Mouse (Mus musculus): Measurements from ENCODE around the gene Akt2. TPM values are rescaled to one million over a fixed set of nuclear protein-coding genes. Genes with fewer than 3 reads are reported as not detected.

Akt2 gene
- total and polyA plus RNA-seq, 3 experiments, result 73.5 to 127 TPM; not detected in 1

DNA sequence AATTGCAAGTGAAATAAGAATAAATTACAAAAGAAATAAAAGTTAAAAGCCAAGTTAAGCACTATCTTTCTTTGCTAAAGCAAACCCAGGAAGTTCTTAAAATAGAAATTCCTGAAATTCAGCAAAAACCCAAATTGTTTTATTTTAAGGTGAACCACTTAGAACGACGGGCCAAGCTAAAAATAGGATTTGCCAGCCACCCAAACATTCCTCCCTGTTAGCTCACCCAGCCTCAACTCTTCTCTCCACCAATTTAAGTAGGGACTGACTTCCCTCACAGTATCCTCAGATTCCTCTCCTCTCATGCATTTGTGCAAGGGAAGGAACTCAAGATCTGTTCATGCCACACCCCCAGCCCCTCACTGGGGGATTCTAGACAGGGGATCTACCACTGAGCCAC, 91.9 kb downstream of the Akt2 start:
- Histone ChIP-seq H3K36me3 (ENCODE audit: control insufficient read depth in 1 of 2, insufficient read depth in 2 of 2, low read length in 2 of 2) (no peaks in the 10 kb centered on the region; a peak in 1 of 4 replicates), H3K79me2 (ENCODE audit: control insufficient read depth, insufficient read depth, low read length, poor library complexity) (no peaks in the 10 kb centered on the region; the same call in 1 of the 2 replicates), H3K9ac (ENCODE audit: control insufficient read depth, low read depth, low read length, poor library complexity, severe bottlenecking) (no peak overlapping the region), H3K27me3 (ENCODE audit: control insufficient read depth in 1 of 2, insufficient read depth in 2 of 2, low read length in 2 of 2) (no peaks in the 10 kb centered on the region), H3K4me3 (ENCODE audit: control insufficient read depth in 1 of 2, insufficient read depth in 1 of 2, low read depth in 2 of 2, low read length in 2 of 2) (no peak overlapping the region), H3K9me3 (replicated peaks; ENCODE audit: insufficient read depth, low read length) (no peaks in the 10 kb centered on the region), H3K4me1 (ENCODE audit: control insufficient read depth in 1 of 2, insufficient read depth in 2 of 2, low read length in 2 of 2) (peaks cover 0 to 2% of the 10 kb centered on the region in 2 experiments; a peak in 1 of 4 replicates), H3K27ac (ENCODE audit: control insufficient read depth, low read depth, low read length) (no peak overlapping the region)
- DNase-seq (ENCODE audit: low read depth, low spot score), result no peak
- TF ChIP-seq ZC3H11A (IDR thresholded peaks at IDR 0.05; ENCODE audit: low read depth, low read length), result no peak
- no peak for TF ChIP-seq GATA1 (IDR thresholded peaks at IDR 0.05; ENCODE audit: low read depth, low read length)
- TF ChIP-seq GABPA (IDR thresholded peaks at IDR 0.05; ENCODE audit: low read depth, low read length), result no peak
- TF ChIP-seq ZMIZ1 (IDR thresholded peaks at IDR 0.05; ENCODE audit: low read depth, low read length), result no peak
- TF ChIP-seq MAFK (IDR thresholded peaks at IDR 0.05; ENCODE audit: borderline replicate concordance, low read depth, low read length), result no peak
- TF ChIP-seq MYB (IDR thresholded peaks at IDR 0.05; ENCODE audit: low read depth, low read length), result no peak
- no peak for TF ChIP-seq MAX (IDR thresholded peaks at IDR 0.05; ENCODE audit: low read length)
- no peak for TF ChIP-seq TCF12 (IDR thresholded peaks at IDR 0.05; ENCODE audit: low read depth, low read length)
- no peak for TF ChIP-seq UBTF (IDR thresholded peaks at IDR 0.05; ENCODE audit: borderline replicate concordance, insufficient read depth, low read depth, low read length)
- no peak for TF ChIP-seq NELFE (IDR thresholded peaks at IDR 0.05; ENCODE audit: low read depth, low read length)
- no peak for TF ChIP-seq TAL1 (IDR thresholded peaks at IDR 0.05; ENCODE audit: low read length)
- TF ChIP-seq SMC3 (IDR thresholded peaks at IDR 0.05; ENCODE audit: low read depth, low read length), result no peak
- TF ChIP-seq MXI1 (IDR thresholded peaks at IDR 0.05; ENCODE audit: low read depth, low read length), result no peak
- TF ChIP-seq USF1 (IDR thresholded peaks at IDR 0.05; ENCODE audit: low read depth, low read length), result no peak
- TF ChIP-seq ETS1 (IDR thresholded peaks at IDR 0.05; ENCODE audit: low read depth, low read length), result no peak

DNA sequence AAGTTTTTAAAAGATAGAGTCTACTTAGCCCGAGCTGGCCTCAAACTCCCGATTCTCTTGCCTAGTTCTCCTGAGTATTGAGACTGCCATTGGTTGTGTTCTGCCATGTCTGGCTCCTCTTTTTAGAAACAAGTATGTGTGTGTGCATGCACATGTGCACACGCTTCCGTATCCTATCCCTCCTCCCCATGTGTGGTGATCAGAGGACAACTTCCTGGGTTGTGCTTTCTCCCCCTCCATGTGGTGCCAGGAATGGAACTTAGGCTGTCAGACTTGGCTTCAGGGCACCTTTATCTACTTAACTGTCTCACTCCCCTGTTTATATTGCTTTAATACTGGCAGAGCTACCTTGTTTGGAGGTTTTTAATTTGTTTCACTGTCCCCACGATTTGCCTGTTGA, 93.9 kb downstream of the Akt2 start:
- H3K4me1 ChIP-seq (ENCODE audit: control insufficient read depth in 1 of 2, insufficient read depth in 2 of 2, low read length in 2 of 2), result peaks cover 0 to 6% of the 10 kb centered on the region in 2 experiments; a peak in 2 of 4 replicates
- TF ChIP-seq MYC (IDR thresholded peaks at IDR 0.05; ENCODE audit: low read depth, low read length) (peak; percentile 83), MAX (IDR thresholded peaks at IDR 0.05; ENCODE audit: low read length) (peak; percentile 69), POLR2A (IDR thresholded peaks at IDR 0.05; ENCODE audit: control insufficient read depth in 1 of 2, insufficient read depth in 1 of 2, low read depth in 1 of 2, low read length in 2 of 2, poor library complexity in 1 of 2) (no peak), MXI1 (IDR thresholded peaks at IDR 0.05; ENCODE audit: low read depth, low read length) (peak; percentile 57; the same call in 1 of the 2 replicates)
- H3K27me3 ChIP-seq (ENCODE audit: control insufficient read depth in 1 of 2, insufficient read depth in 2 of 2, low read length in 2 of 2), result no peaks in the 10 kb centered on the region
- H3K9me3 ChIP-seq (replicated peaks; ENCODE audit: insufficient read depth, low read length), result no peaks in the 10 kb centered on the region
- peaks cover 0 to 3% of the 10 kb centered on the region in 2 experiments; a peak in 1 of 4 replicates for H3K36me3 ChIP-seq (ENCODE audit: control insufficient read depth in 1 of 2, insufficient read depth in 2 of 2, low read length in 2 of 2)
- DNase-seq (ENCODE audit: low read depth, low spot score), result peak; percentile 57
- peak overlapping the region; percentile 14 to 20; a peak in 3 of 4 replicates for H3K4me3 ChIP-seq (ENCODE audit: control insufficient read depth in 1 of 2, insufficient read depth in 1 of 2, low read depth in 2 of 2, low read length in 2 of 2)
- peaks cover 2% of the 10 kb centered on the region; the same call in 1 of the 2 replicates for H3K79me2 ChIP-seq (ENCODE audit: control insufficient read depth, insufficient read depth, low read length, poor library complexity)
- peak overlapping the region; percentile 52 for H3K9ac ChIP-seq (ENCODE audit: control insufficient read depth, low read depth, low read length, poor library complexity, severe bottlenecking)
- no peak overlapping the region for H3K27ac ChIP-seq (ENCODE audit: control insufficient read depth, low read depth, low read length)
